Mouse (Mus musculus) hematopoietic stem cell, adult 5-6 weeks (primary cell): ENCODE data around the gene Rerg. TPM values are rescaled to one million over a fixed set of nuclear protein-coding genes. Genes with fewer than 3 reads are reported as not detected.
A peak's percentile ranks its signal among the peaks of the same experiment; 100 is the strongest.
"Not testable (repeated sequence)": the region's sequence is repeated elsewhere in the genome, so short reads cannot be mapped to it uniquely, and the experiment has no call there.

Source experiments
- ATAC-seq, 2 experiments: fragments of 125-278 bp in 1 of 2; replicated peaks in 1 of 2; 2 replicates each; pipeline ENCODE4 v1.8.0; 2016 to 2017; ENCODE audit warnings: inconsistent platforms in 2 of 2, mild to moderate bottlenecking in 2 of 2, moderate number of reproducible peaks in 2 of 2, low read depth in 1 of 2, moderate TSS enrichment in 1 of 2; ENCODE audit not compliant: low FRiP score in 2 of 2, poor library complexity in 2 of 2, severe bottlenecking in 2 of 2, insufficient read depth in 1 of 2, low TSS enrichment in 1 of 2
- total RNA-seq: library from RNA; stranded (forward); fragments of 172-1452, 232-1000 nt; gene quantifications from 2 replicates; pipeline ENCODE4 v1.2.3, GENCODE M21; 2017

The Rerg gene
- total RNA-seq, 1 experiment from 2014 or later = not detected

DNA sequence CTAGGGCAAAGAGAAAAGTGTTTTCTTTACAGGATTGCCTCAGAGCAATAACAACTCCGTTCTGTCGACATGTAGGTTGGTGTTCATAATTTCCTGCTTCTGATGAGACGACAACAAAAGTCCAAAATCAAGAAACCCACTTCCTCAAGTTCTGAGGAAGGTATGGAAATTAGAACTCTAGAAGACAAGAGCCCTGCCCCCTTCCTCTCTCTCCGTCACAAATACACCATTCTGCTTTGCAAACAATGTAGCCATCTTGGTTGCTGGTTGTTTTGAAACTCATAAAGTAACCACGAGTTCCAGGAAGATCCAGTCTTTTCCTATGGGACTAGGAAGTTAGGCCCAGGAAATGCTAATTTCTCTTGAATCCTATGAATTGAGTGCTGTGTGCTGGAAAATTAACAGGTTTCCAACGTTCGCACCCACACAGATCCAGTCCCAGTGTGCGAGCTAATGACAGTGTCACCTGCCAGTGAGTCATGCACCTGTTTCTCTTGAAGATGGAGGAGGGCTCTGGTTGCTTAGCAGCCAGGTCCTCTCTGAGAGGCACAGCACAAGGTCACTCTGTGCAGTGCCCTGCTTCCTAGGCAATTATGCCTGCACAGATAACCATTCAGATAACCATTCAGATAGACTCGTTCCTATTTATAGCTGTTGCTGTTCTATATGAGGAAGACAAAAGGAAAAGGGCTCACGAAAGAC lies 106.9 kb downstream of the Rerg start:
- ATAC-seq = no peak

DNA sequence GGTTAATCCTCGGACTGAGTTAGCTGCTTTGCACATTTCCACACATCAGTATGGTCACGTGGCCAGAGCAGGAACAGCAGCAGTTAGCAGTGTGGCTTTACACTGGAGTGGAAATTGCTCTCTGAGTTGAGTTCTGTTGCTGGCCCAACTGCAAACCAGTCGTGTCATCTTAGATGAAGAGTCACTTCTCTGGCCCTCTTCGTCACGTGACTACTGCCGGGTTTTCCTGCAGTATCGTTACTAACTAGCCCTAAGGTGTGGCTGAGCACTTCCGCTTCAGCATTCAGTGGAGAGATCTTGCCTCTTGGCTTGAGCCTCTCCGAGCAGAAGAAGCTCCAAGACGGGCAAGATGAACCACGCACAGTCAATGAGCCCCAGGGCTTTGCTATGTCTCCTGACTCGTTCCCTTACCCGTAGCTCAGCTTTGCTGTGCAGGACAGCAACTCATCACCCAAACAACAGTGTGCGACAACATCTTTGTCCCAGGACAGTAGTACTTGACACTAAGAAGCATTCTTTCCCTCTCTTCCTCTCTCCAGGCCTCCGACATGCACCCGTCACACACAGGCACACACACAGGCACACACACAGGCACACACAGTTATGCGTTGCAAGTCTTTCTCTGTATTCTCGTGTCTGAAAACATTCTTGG lies 108.3 kb downstream of the Rerg start:
- no peak for ATAC-seq

DNA sequence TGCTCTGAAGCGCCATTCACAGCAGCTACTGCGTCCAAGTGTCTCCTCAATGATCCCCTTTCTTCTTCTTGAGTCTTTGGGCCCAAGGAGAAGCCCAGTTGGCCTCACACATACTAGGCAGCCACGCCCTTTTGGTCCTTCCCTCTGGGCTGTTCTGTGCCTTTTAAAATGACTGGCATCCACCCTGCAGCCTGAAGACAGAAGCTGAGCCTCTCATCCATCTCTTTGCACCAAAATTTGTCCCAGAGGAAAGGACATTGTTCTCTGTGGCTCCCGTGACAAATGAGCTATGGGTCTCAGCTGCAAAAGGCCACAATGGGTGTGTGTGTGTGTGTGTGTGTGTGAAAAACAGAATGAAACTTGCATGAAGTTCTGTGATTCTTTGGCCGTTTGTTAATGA lies 109.7 kb downstream of the Rerg start:
- no peak for ATAC-seq

DNA sequence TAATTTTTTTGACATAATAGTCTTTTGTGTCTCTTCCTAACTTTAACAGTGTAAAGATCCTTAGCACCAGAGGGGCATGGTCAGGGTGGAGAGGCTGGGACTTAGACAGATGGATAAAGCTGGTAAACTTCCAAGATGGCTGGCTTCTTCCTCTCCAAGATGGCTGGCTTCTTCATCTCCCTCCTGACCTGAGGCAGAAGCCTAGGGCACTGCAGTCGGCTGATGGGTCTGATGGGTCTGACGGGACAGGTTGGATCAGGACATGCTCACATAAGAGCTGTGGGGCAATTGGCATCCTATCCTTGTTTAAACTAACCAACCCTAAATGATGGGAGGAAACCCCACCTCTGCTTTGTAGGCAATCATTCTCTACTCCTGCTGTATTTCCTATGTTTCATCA lies 112.0 kb downstream of the Rerg start:
- ATAC-seq = no peak

DNA sequence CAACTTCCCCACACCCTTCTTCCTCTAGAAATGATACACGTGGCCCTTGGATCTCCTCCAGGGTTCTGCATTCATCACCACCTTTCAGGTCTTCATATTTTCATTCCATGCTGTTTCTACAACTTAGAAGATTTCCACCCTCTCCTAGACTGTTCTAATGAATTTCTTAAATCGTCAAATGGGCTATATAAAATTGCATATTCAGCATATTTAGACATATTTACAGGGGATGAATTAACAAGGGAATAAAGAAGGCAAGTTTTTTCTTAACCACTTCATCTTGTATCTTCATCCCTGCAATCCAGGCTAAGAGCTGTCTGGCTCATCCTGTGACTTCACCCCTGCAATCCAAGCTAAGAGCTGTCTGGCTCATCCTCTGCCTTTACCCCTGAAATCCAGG lies 116.2 kb downstream of the Rerg start:
- no peak for ATAC-seq

DNA sequence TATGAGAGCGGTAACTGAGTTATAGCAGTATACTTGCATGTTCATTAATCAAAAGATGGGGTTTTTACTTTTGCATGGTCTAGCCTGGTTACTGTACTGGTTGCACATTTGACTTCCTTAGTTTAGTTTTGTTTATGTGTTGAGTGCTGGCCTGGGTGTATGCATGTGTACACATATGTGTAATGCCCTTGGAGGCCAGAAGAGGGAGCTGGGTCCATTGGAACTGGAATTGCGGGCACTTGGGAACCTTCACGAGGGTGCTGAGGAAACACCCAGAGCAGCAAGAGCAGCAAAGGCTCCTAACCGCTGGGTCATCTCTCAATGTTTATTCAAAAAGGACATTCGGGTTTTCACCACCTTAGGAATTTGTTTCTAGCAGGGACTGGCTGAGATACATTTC lies 116.8 kb downstream of the Rerg start:
- peak; percentile 32 to 53; a peak in 1 of 4 replicates for ATAC-seq

DNA sequence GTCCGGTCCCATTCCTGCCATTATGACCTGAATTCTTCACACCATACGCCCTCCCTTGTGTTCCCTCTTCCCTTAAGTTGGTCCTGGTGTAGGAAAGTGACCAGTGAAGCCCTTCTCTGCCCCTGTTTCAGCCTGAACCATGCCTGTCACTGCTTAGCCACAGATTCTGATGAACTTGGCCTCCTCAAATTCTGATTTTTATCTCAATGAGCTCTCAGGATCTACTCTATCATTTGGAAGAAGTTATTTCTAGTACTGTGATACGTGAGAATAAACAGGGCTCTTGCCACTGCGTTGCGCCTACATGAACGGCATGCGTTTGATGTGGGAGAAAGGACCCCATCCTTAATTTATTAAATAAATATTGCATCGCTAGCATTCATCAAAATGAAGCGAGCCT lies 117.3 kb downstream of the Rerg start:
- ATAC-seq = no peak

DNA sequence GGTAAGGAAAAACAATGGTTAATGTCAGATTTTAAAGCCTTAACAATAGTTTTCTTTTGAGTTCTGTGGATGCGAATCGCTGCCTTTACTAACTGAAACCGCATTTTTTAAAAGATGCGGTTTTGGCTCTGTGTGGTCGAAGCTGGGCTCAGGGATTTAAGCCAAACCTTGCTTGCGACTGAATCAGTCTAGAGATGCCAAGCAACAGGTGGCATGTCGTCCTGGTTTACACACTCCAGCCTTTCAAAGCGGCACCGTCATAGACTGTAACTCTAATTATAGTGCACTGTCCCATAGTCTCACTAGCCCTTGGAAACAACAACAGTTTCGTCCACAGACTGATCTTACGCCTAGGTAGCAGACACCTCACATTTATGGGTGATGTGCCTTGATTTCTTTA lies 123.3 kb downstream of the Rerg start:
- ATAC-seq = no peak

DNA sequence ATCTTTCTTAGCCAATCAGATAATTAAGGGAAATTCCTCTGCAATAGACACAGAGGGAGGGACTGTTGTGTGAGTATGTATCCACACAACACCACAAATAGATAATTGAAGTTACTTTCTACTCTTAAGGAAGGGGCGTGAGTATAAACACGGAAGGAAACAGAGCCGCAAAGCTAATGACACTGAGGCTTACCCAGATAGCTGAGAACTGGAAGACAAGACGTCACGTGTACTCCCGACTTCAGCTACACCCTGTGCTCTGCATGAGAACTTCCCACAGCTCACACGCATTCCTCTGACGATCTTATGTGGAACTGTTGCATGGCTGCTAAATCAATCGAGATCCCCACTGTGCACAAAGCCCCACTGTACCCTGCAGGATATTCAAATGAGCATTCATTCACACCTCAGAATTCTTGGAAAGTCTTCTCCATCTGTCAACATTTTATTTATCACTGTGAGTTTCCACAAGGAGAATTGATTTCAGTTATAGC lies 125.2 kb downstream of the Rerg start:
- no peak for ATAC-seq

DNA sequence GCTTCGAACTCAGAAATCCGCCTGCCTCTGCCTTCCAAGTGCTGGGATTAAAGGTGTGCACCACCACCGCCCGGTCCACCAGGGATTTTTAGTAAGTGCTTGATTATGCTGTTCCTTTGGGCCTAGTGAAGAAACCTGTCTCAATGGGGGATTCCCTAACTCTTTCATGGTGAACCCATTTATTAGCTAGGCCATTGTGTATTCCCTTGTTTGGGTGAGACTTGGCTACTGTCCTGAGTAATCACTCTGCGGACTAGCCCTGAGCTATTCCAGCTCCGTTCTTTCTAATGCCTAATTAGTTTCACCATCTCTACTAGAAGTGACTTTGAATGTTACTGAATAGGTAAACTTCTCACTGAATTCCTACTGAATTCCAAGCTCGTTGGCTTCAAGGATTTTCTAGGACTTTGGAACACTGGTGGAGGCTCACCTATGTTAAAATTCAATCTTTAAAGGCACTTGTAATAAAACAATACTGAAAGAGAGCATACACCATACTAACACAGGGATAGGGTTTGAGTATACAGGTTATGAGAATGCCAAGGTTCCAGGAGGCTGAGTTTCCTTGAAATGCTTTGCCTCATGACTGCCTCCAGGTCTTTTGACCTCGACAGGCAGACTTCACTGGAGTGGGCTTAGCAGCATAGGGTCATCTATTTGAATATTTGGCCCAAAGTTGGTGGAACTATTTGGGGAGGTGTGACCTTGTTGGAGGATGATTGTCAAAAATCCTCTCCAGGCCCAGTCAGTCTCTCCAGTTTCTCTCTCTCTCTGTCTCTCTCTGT lies 134.5 kb downstream of the Rerg start:
- ATAC-seq = not testable (repeated sequence)

DNA sequence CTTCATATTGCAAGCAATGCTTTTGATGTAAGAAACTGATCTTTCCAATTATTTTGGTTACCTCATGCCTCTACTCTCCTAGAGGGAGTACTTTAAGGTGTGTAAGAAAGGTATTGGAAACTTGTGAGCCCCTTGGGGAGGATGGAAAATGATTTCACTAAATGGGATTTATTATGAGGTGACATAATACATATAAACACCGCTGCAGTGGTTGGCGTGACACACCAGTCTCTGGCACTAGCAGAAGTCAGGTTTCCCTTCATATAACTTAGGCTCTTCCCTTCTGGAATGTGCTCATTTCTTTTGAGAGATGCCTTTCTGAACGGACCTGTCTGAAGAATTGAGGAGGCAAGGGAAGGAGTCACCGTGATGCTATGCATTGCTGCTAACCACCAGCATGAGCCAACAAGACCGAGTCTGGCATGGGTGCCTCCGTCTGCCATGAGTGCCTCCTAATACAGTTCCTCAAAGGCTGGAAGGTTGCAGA lies 139.6 kb downstream of the Rerg start:
- no peak for ATAC-seq

DNA sequence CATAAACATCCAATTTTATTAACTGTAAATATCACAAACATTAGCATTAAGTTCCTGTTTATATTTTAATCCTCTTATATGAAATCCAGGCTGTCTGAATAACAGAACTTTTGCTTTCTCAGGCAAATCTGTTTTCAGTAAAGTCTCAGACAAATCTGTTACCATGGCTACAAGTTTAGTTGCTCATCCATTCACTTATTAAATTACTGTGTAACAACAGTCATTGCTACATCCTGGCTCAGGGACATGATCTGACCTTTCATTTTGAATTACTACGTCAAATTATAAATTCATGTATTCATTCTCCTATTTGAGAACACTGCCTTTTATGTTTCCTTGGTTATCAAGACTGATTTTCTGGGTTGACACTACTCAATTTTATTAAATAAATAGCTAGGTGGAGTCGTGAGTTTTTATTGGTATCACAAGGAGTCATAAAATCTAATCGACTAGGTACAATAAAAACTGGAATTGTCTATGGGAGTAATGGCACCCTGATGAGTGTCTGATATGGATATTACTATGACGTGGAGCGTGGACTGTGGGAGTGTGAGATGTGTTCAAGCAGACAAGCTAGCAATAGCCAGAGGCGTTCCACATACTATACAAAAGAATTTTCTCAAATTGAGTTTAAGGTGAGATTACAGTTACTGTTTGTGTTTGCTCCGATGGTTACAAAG lies 140.2 kb downstream of the Rerg start:
- ATAC-seq = no peak

DNA sequence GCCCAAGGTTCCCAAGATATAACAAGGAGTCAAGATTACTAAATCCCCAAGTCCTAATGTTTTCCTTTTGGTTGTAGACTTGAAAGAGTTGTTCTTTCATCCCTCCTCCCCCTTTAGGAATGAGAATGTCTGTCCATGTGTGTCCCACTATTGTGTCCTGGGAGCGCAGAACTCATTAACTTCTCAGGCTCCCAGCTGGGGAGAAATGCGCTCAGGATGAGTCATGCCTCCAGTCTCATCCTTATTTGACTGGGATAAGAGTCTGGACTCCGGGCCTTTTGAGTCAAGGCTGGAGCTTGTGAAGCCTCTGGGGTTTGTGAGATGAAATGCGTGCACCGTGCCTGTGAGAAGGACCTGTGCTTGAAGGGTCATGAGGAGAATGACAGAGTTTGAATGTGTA lies 144.8 kb downstream of the Rerg start:
- ATAC-seq = no peak

DNA sequence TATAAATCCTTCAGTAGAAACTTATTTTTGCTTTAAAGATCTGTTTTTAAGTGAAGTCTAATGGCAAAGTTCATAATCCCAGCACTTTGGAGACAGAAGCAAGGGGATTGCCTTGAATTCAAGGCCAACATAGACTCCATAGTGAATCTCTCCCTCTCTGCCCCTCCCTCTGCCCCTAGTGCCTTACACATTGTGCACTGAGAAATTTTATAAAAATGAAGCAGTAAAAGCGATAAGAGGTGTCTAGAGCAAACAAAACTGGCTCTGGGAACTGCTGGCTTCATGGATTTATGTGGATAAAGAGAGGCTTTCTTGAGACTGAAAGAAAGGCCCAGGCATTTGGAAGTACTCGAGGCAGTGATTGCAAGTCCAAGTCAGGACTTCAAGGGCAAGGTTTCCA lies 145.8 kb downstream of the Rerg start:
- ATAC-seq = no peak

DNA sequence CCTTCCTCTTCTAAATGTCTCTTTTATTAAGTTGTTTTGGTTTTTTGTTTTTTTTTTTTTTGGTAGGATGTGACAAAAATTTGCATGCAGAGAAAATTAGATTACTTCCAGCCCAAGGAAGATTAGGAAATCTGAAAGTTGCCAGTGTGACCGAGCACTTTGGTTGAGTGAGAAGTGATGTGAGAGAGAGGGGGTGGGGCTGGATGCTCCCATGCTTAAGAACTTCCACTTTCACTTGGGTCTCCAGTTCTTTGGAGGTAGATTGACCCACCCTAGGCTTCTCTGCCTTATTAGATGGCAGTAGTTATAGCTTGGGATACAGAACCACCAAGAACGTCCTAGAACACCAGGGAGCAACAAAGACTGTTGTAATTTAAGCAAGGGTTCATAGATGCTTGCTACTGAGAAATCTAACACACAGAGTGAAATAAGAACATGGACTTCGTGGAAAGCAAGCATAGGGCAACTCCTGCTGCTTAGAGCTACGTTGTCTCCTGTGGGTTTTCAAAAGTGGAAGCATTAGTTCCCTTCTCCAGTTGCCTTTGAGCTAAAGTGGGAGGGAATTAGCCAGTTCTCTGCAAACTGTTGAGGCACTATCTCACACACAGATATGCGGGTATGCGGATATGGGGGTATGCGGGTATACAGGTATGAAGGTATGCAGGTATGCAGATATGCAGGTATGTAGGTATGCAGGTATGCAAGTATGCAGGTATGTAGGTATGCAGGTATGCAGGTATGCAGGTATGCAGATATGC lies 152.9 kb downstream of the Rerg start:
- no peak for ATAC-seq

DNA sequence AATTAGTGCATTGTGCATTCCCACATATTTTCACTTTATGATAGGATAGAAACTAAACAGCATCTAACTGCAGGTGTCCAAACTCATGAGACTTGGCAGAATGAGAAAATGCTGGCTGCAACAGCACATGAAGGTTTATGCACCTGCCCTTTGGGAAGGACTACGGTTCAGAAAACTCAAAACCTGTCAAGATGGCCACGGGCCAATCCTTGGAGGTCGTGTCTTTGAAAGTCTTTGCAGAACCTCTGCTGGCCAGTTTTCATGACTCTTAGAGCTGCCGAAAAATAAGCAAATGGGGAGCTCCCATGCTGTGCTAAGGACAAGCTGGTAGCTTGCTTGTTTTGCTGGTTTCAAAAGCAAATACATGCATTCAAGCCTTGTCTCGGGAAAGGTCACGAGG lies 156.0 kb downstream of the Rerg start:
- no peak for ATAC-seq

DNA sequence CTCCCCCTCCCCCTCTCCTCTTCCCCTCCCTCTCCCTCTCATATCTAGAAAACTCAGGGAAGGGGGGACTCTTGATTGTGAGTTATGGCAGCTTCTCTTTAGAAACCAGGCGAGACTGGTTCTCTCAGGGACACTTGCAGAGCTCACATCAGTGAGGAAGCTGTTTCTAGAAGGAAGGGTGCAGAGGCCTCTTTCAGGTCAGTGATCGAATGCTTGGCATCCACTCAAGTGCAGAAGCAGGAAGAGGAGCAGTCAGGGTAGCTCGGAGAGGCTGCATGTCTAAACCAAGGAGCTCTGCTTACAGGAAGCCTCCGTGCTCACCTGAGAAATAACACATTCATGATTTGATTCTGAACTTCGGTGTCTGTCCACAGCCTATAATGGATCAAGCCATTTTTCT lies 159.1 kb downstream of the Rerg start:
- peak in 1 of 2 experiments; percentile 37; a peak in 1 of 4 replicates for ATAC-seq
